Mouse (Mus musculus) effector memory CD4-positive, alpha-beta T cell, adult 7 months (primary cell): ENCODE measurements around the gene Olfr1006. TPM values are rescaled to one million over a fixed set of nuclear protein-coding genes. Genes with fewer than 3 reads are reported as not detected.

Experiments
- polyA plus RNA-seq: library from polyadenylated mRNA; unstranded; fragments of 100-300 nt; shearing (Covaris generic); gene quantifications from one replicate; pipeline ENCODE4 v1.2.1, GENCODE M21; 2017

Olfr1006 gene
- polyA plus RNA-seq = not detected

DNA sequence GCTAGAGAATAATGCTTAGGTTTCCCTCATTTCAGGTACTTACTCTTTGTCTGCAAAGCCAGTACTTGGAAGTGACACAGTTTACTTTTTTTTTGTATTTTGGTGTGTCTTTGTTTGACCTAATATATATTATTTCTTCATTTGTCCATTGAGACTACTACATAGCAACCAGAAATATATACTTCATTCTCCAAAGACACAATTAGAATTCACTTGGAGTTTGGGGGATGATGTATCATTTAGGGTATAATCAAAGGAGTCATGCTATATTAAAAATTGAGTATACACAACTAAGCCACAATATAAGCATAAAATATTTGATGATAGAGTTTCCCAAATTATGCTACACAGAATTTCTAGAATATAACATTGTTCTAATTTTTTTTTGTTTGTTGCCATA, at the start of gene Olfr1006:
Olfr1006 (minus strand) TSS at position 101 of the 400 bp plus-strand sequence.

DNA sequence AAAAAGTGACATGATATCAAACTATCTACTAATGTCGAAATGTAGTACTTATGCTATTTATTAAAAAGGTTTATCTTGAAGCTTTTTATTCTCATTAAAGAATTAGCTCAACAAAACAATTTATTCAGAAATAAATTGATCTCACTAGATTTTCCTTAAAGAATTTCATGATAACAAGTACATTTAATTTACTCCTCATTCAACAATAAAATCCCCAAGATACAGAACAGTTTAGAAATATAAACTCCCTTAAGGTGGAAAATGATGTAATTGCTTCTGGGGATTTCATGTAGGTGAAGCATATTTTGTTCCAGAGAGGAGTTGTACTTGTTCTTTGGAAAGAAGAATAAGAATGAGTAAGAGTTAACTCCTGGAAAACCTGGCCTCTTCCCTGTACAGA, 36.6 kb upstream of the Olfr1006 start, which contains the start of gene Olfr1009:
Olfr1009 (plus strand) TSS at position 301 of the 400 bp plus-strand sequence.

DNA sequence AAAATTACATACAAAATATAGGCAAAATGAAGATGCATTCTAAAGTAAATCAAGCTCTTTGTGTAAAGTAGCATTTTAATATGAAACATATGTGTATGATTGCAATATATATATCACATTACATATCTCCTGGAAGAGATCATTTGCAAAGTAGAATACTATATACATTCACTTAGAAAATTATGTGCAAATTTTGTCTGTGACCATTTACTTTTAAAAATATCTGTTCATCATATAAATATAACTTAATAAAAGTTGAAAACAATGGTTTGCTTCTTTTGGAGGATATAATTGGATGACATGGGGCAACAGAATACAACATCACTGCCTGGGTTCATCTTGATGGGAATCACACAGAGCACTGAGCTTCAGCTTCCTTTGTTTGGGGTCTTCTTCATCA, 10.6 kb upstream of the Olfr1006 start, which contains the start of gene Olfr1008:
Olfr1008 (plus strand) TSS at position 301 of the 400 bp plus-strand sequence.

DNA sequence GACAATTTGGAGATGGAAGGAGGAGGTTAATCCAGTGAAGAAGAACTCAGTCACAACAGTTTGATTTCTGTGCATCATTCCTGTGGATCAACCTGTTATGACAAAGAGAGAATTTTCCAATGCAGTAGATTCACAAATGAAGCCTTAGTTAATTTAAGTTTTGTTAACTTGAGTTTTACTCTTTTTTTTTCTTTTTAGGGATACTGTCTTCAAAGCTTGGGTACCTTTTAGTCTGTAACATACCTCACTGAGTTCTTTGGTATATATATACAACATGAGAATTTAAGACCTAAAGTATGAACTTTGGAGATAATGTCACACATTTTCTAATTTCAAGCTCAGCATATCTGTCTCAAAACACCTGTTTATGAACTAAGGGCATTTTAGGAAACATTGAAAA, 14.2 kb downstream of the Olfr1006 start, which contains the start of gene Olfr154:
Olfr154 (minus strand) TSS at position 101 of the 400 bp plus-strand sequence.

DNA sequence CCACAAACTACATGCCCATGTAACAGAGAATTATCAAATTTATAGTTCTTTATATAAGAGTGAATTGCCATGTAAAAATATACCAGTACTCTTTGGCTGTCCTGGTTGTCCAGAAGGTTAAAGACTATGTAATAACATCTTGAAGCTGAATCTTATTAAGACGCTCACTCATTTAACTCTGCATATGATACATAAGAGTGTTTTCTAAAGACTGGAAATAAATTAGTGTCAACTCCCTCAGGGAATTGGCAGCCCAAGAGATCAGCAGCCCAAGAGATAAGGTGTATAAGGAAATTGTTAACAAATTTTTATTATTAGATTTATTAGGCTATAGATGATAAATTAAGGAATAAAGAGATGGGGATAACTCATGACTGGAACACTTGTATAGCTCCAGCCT, 28.0 kb downstream of the Olfr1006 start, which contains the start of gene Olfr1002:
Olfr1002 (minus strand) TSS at position 101 of the 400 bp plus-strand sequence.

Other genes starting within 250 kb of the Olfr1006 start
- gene Olfr994, start 242.3 kb downstream of the Olfr1006 start, polyA plus RNA-seq = not detected
- 0.29 TPM for gene Olfr995, start 235.1 kb downstream of the Olfr1006 start, polyA plus RNA-seq
- not detected for gene 4833423E24Rik, start 159.7 kb downstream of the Olfr1006 start, polyA plus RNA-seq
- not detected for gene Olfr996, start 99.6 kb downstream of the Olfr1006 start, polyA plus RNA-seq
- gene Olfr998, start 89.8 kb downstream of the Olfr1006 start, polyA plus RNA-seq = not detected
- gene Olfr1000, start 66.9 kb downstream of the Olfr1006 start, polyA plus RNA-seq = 0.27 TPM
- not detected for gene Olfr1002, start 28.1 kb downstream of the Olfr1006 start, polyA plus RNA-seq
- not detected for gene Olfr154, start 14.3 kb downstream of the Olfr1006 start, polyA plus RNA-seq
- not detected for gene Olfr1008, start 10.7 kb upstream of the Olfr1006 start, polyA plus RNA-seq
- not detected for gene Olfr1009, start 36.7 kb upstream of the Olfr1006 start, polyA plus RNA-seq
- gene Olfr1012, start 84.0 kb upstream of the Olfr1006 start, polyA plus RNA-seq = not detected
- gene Olfr1013, start 88.3 kb upstream of the Olfr1006 start, polyA plus RNA-seq = 0.11 TPM
- 0.21 TPM for gene Olfr1014, start 93.9 kb upstream of the Olfr1006 start, polyA plus RNA-seq
- 0.51 TPM for gene Olfr1015, start 103.2 kb upstream of the Olfr1006 start, polyA plus RNA-seq
- 1.2 TPM for gene Olfr1016, start 123.8 kb upstream of the Olfr1006 start, polyA plus RNA-seq
- gene Olfr1018, start 139.7 kb upstream of the Olfr1006 start, polyA plus RNA-seq = not detected
- not detected for gene Olfr1019, start 166.7 kb upstream of the Olfr1006 start, polyA plus RNA-seq
- not detected for gene Olfr1020, start 168.3 kb upstream of the Olfr1006 start, polyA plus RNA-seq
- not detected for gene Olfr1022, start 189.8 kb upstream of the Olfr1006 start, polyA plus RNA-seq
- not detected for gene Olfr1023, start 206.9 kb upstream of the Olfr1006 start, polyA plus RNA-seq
- not detected for gene Olfr1024, start 226.3 kb upstream of the Olfr1006 start, polyA plus RNA-seq
- not detected for gene Olfr1025-ps1, start 236.4 kb upstream of the Olfr1006 start, polyA plus RNA-seq
- not detected for gene Olfr1026, start 242.8 kb upstream of the Olfr1006 start, polyA plus RNA-seq